Mouse (Mus musculus) v-Abl transformed pro-B cells (cell line): ENCODE data around the gene Trcg1.

Experiments
- in situ Hi-C, 2 experiments: fragments of 400-800 bp; cut with MboI; formaldehyde crosslinking; loops; one replicate each; pipeline ENCODE4 v1.15.1; 2025; ENCODE audit not compliant: unreplicated experiment in 2 of 2

Gene Trcg1

GRCm38 (mm10) chr9:57230146-57230783 is 6.1 kb upstream of the Trcg1 start:
- in situ Hi-C loops, result loop anchor here in 1 of 2 experiments (25.0 kb wide), 2 partner anchors 457 to 782 kb away; partner anchors contain the start of genes Cyp11a1, Cyp1a1 and Cyp1a2

DNA sequence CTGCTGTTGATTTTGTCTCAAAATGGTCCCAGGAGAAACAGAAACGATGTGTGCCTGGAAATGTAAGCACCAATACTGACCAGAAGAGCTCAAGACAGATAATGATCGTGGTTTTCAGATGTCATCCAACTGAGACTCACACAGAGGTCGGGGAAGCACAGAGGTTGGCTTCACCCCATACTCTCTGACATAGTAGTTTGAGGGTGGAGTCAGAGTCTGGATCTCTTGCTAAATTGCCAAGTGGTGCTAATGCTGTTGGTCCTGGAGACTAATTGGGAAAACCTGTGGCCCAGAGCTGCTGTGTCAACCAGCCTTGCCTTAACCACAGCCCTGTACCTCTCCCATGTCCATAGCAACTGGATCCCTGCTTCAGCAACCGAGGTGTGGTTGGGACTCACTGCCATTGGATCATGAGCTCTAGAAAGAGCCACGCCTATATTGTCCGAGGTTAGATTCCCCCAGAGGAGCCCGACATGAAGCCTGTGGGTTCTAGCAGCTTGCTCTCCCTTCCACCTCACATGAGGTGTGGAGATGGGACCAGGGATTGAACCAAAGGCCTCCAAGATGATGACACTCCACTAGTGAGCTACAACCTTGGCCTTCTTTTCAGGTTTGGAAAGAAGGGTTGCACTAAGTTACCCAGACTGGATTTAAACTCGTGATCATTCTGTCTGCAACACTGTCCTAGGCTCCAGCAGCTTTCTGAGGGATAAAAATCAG is 4.7 kb upstream of the Trcg1 start:
- in situ Hi-C loops, result loop anchor here in 1 of 2 experiments (25.0 kb wide), 2 partner anchors 456 to 781 kb away; partner anchors contain the start of genes Cyp11a1, Cyp1a1 and Cyp1a2

GRCm38 (mm10) chr9:57232341-57232940 is 3.9 kb upstream of the Trcg1 start:
- in situ Hi-C loops, result loop anchor here in 1 of 2 experiments (25.0 kb wide), 2 partner anchors 455 to 780 kb away; partner anchors contain the start of genes Cyp11a1, Cyp1a1 and Cyp1a2

DNA sequence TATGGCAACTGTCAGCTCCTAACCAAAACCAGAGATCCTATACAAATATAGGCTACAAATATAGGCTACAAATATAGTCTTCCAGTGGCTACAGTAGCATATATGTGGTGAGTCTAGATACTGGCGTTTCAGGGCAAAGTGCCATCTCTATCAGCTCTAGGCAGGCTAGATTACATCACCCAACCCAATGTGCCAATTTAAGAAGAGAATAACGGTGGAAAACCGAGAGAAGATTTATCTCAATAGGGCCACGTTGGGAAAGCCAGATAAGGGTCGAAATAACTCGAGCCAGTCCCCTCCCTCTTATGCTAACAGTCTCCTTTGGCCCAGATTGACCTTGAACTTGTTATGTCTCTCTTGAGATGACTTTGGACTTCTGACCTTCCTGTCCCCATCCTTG is 3.2 kb upstream of the Trcg1 start:
- in situ Hi-C loops, result loop anchor here in 1 of 2 experiments (25.0 kb wide), 2 partner anchors 454 to 779 kb away; partner anchors contain the start of genes Cyp11a1, Cyp1a1 and Cyp1a2

DNA sequence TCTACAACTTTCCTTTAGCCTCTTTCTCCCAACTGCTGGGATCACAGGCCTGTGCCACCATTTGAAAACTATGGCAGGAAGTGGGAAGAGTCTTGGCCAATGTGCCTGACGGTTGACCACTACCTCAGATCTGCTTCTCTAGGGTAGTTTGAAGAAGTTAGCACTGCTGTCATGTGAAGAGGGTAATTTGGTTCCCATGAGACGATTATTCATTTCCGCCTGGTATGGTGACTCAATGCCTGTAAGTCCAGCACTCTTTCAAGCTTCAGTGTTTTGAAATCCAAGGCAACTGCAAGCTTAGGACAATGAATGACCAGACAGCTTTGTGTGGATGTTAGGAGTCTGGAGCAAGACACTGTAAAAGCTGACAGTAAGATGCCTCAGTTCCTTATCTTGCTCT is 2.6 kb upstream of the Trcg1 start:
- in situ Hi-C loops, result loop anchor here in 1 of 2 experiments (25.0 kb wide), 2 partner anchors 454 to 779 kb away; partner anchors contain the start of genes Cyp11a1, Cyp1a1 and Cyp1a2

- in situ Hi-C loops, result loop anchor here in 1 of 2 experiments (25.0 kb wide), 2 partner anchors 450 to 775 kb away; partner anchors contain the start of genes Cyp11a1, Cyp1a1 and Cyp1a2
These were observed 1.3 kb downstream of the Trcg1 start for GRCm38 (mm10) chr9:57237705-57238104.

DNA sequence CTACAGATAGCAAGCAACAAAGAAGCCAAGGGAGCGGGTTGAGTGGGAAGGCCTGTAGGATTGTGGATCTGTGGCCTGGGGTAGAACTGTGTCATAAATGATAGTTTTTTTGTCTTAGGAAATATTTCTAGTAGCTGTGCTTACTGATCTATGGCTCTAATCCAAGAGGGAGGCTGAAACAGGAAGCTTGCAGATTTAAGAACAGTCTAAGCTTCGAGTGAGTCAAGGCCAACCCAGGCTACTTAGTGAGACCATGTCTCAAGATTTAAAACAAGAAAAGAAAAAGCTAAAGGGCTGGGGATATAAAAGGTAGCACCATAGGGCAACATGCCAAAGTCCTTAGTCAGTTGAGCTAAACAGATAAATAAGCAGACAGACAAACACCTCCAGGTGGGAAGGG is 1.9 kb downstream of the Trcg1 start:
- in situ Hi-C loops, result loop anchor here in 1 of 2 experiments (25.0 kb wide), 2 partner anchors 449 to 774 kb away; partner anchors contain the start of genes Cyp11a1, Cyp1a1 and Cyp1a2

- in situ Hi-C loops, result loop anchor here in 1 of 2 experiments (25.0 kb wide), 2 partner anchors 446 to 771 kb away; partner anchors contain the start of genes Cyp11a1, Cyp1a1 and Cyp1a2
These were observed 4.8 kb downstream of the Trcg1 start for GRCm38 (mm10) chr9:57241111-57241510.

DNA sequence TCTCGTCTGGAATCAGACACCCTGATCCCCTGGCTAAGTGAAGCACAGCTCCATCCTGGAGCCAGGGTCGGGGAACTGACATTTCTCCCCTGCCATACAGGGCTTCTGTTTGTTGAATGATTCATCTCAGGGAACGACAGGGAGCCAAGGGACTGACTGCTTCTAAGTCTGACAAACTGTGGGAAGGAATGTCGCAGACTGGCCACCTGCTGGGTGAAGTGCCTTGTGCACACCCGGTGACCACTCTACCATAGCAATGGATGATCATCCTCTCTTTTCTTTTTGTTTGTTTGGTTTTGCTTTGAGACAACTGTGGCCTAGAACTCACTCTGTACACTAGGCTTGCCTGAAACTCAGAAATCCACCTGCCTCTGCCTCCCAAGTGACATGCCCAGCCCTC is 6.6 kb downstream of the Trcg1 start:
- in situ Hi-C loops, result loop anchor here in 1 of 2 experiments (25.0 kb wide), 2 partner anchors 444 to 769 kb away; partner anchors contain the start of genes Cyp11a1, Cyp1a1 and Cyp1a2

DNA sequence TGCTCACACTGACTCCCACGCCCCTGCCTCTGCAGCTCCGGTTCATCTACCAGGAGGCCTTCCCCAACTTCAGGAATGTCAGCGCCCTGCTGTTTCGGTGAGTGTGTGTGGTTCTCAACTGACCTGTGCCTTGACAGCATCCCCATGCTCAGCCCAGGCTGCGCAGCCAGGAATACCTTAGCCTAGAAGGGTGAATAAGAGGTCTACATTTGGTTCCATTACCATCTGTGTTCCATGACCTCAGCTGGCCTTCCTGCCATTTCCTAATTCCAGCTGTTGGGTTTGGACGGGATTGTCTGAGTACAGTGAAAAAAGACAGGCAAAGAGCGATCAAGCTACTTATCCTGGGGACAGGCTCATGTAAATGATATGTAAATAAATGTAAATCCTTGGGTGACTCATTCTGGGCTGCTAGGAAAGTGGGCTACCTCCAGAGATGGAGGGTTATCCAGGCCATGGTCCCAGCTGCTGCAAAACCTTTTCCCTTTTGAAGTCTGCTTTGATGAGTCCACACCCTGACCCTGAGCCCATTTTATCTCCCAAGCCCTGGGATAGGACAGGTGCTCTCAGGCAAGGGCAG is 7.8 kb downstream of the Trcg1 start:
- in situ Hi-C loops, result loop anchor here in 1 of 2 experiments (25.0 kb wide), 2 partner anchors 443 to 768 kb away; partner anchors contain the start of genes Cyp11a1, Cyp1a1 and Cyp1a2

DNA sequence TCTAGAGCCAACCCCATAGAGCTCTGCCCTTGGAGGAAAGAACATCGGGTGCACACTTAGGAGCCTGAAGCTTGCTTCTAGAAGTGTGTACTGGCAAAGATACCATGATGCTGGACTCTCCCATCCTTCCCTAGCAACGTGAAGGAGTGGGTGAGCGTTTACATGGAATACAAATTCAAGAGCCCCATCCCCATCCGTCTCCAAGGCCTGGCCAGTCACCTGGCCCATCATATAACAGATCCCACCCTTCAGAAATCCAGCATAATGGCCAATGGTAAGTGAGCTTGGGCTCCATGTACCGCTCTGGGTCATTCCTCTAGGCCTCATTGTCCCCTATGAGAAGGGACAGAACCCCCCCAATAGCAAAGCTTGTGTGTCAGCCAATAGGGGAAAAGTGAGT is 10.1 kb downstream of the Trcg1 start:
- in situ Hi-C loops, result loop anchor here in 1 of 2 experiments (25.0 kb wide), 2 partner anchors 441 to 766 kb away; partner anchors contain the start of genes Cyp11a1, Cyp1a1 and Cyp1a2

DNA sequence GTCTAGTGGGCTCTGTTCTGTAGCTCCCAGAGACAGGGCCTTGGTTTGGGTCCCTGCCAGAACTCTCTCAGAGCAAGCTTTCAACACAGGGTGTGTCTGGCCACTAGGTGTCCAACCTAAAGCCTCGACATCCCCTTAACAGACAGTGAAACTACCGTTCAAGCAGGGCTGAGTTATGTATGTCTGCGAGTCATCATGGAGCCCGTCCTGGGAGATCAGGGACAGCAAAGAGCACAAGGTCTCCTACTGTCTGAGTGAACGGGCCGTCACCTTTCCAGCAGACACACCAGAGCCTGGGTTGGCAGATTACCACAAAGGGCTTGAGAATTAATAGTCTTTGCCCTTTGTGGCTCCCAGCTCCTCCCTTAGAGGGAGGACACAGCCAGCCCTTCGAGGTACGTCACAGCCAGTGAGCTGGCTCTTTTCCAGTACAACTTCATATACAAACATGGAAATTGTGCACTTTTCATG is 10.9 kb downstream of the Trcg1 start:
- in situ Hi-C loops, result loop anchor here in 1 of 2 experiments (25.0 kb wide), 2 partner anchors 440 to 765 kb away; partner anchors contain the start of genes Cyp11a1, Cyp1a1 and Cyp1a2

- in situ Hi-C loops, result loop anchor here in 1 of 2 experiments (25.0 kb wide), 2 partner anchors 439 to 764 kb away; partner anchors contain the start of genes Cyp11a1, Cyp1a1 and Cyp1a2
These were observed 11.9 kb downstream of the Trcg1 start for GRCm38 (mm10) chr9:57248030-57248942.

- in situ Hi-C loops, result loop anchor here in 1 of 2 experiments (10.0 kb wide), 1 partner anchor 265 kb away; no protein-coding TSS in a partner anchor
These were observed 13.7 kb downstream of the Trcg1 start for GRCm38 (mm10) chr9:57250026-57250425.

- in situ Hi-C loops, result loop anchor here in 1 of 2 experiments (10.0 kb wide), 1 partner anchor 264 kb away; no protein-coding TSS in a partner anchor
These were observed 14.8 kb downstream of the Trcg1 start for GRCm38 (mm10) chr9:57251139-57251538.

DNA sequence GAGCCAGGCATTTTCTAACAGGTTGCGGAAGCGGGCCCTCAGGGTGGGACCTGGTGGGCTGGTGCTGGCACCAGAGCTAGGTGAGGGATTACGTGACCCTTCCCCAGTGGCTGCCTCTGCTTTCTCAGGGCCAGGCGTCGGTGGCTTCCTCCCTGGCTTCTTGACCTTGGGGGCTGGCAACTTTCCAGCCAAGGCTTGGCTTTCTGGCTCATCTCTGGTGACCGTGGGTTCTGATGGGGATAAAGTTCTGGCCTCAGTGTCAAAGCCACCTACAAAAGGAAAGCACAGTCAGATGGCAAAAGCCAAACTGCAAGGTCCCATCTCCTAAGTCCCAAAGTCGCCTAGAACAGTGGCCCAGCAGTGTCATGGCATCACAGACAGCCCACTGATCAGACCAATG is 17.7 kb downstream of the Trcg1 start:
- in situ Hi-C loops, result loop anchor here in 1 of 2 experiments (10.0 kb wide), 1 partner anchor 261 kb away; no protein-coding TSS in a partner anchor

DNA sequence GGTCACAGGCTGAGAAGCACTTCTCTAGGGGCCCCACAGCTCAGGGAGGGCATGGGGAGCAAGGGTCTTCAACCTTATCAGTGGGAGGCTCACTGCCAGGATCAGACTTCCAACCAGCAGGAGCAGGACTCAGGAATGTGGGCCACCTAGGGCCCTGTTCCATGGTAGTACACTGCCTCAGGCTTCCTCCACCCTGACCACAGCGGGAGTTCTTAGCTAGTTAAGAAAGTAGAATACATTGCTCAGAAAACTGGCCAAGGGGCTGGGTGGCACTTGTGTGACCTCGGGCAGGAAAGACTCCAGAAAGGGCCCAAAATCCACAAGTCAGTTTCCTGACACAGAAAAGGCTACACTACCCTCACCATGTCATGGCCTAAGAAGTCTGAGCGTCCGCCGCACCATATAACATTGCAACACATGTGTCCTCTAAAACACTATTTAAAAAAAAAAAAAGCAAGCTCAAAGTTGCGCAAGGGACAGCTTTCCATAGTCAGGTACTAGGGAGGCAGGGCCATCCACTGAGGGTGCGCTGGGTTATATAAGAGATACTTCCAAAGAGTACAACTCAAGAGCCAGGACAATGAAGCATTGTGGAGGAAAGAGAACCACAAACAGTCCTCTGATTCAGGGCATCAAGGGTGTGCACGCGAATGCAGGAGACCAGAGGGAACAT is 18.6 kb downstream of the Trcg1 start:
- in situ Hi-C loops, result loop anchor here in 1 of 2 experiments (10.0 kb wide), 1 partner anchor 260 kb away; no protein-coding TSS in a partner anchor

DNA sequence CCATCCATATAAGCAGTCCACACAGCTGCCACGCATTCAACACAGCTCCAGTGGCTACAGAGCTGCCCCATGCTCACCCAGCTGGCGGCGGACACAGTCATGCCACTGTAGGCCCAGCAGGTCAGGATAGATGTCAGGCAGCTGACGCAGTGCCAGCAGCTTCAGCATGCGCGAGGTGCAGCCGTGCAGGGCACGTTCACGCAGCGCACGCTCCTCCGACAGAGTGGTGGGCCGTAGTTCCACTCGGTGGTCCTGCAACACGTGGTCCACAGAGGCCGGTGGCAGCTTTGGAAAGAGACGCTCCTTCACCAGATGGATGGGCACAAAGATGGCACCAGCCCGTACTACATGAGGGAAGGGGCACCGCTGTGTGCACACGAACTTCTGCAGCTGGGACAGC is 20.0 kb downstream of the Trcg1 start:
- in situ Hi-C loops, result loop anchor here in 1 of 2 experiments (10.0 kb wide), 1 partner anchor 258 kb away; no protein-coding TSS in a partner anchor
